Mouse (Mus musculus): Measurements from ENCODE around the gene Got2.

Got2 gene

DNA sequence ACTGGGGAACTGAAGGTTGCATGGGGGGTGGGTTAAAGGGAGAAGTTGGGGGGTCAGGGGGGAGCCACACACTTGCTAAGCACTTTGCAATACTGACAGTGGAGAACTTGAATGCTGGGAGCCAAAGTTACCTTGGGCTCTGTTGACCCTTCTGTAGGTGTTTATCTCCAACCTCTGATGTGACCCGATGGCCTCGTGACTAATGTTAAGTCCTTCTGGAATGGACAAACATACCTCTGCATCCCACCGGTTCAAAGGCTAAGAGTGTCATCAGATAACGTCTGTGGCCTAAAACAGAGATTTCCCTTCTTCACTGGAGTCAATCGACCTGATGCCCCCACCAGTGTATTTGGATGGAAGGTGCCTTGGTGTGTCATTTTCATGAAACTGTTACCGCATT, 67.1 kb downstream of the Got2 start:
- no peak for DNase-seq (ENCODE audit: low spot score in 2 of 2)

GRCm38 (mm10) chr8:95818211-95818610, 70.1 kb downstream of the Got2 start:
- DNase-seq (ENCODE audit: low spot score in 2 of 2) = no peak

GRCm38 (mm10) chr8:95817597-95817996, 70.8 kb downstream of the Got2 start:
- no peak for DNase-seq (ENCODE audit: low spot score in 2 of 2)

DNA sequence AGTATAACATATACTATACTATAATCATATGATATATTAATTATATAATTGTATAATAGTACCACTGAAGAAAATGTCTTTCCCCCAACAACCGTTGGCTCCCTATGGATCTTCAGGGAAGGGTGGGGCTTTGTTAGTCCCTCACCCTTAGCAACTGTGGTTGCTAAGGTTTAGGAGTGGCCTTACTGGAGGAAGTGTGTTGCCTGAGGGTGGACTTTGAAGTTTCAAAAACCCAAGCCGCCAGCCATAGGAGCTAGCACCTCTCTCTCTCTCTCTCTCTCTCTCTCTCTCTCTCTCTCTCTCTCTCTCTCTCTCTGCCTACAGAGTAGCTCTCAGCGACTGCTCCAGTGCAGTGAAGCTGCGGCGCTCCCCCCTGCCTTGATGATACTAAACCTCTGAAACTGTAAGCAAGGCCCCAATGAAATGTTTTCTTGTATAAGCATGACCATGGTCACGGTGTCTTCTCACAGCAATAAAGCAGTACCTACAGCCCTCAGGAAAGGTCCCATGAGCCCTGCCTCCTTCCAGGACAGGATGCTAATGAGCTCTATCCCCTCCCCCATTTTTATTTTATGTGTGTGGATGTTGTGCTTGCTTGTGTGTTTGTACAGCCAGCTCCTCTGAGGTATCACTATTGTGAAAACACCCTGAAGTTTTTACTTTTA, 72.2 kb downstream of the Got2 start:
- no peak for DNase-seq (ENCODE audit: low spot score in 2 of 2)

Measured in spleen, postnatal 4 days (tissue).